Mouse (Mus musculus): ENCODE data around the gene Cadm3. TPM values are rescaled to one million over a fixed set of nuclear protein-coding genes. Genes with fewer than 3 reads are reported as not detected.

Cadm3 gene
- polyA plus RNA-seq (2014; fragmentation: Illumina TruSeq; extraction: RNeasy Lipid Tissue Mini Kit (QIAGEN cat#74804)) = 1.3 TPM

DNA sequence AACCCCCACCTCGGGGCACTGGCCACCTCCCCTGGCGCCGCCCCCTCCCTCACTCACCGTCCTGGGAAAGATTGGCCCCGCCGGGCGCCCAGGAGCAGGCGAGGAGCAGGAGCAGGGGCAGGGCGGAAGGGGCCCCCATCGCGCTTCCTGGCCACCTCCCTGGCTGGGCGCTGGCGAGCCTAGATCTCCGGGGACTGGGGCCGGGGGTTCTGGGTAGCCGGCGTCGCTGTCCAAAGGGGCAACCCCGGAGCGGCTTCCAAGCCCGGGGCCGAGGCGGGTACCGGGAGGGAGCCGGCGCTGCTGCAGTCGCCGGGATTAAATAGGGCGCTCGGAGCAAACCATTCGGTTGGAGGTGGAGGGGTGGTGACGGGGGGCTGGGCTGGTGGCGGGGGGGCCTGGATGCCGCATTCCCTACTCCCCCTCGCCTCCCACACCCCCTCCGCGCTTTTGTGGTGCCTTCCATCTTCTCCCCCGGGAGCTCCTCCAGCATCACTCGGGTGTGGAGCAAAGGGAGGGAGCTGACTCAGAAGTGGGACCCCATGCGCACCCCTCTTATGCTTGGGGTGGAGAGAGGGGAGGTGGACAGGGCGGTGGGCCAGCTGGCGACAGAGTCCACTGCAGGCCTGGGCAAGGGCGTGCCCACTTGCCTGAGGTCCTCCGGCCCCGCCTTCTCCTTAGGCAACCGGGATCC, at the start of gene Cadm3:
Gene Cadm3, minus strand, starts transcription at position 340 of the 691 bp plus-strand sequence.

DNA sequence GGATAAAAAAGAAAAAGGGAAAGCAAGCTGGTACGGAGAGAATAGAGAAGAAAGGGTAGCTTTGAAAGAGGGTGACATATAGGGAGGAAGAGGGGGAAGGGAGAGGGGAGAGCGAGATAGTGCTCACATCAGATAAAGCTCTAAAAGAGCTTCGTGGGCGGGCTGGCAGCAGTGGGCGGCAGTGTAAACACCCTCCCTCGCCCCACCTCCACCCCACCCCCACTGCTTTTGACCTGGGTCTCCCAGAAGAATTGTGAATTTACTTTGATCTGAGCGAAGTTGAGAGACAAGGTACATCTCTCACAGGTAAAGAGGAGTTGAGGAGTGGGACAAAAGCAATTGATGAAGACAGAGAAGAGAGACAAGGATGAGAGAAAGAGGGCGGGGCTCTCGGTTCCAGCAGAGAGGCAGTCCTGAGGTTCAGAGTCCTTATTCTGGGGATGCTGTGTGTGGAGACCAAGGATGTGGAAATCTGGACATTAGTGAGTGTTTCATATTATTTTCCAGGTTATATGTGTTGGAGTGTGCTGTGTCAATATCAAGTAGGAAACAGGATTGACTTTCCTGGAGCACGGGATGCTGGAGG, 17.0 kb downstream of the Cadm3 start, which contains the start of gene Aim2:
Gene Aim2, plus strand, starts transcription at position 508 of the 586 bp plus-strand sequence.

DNA sequence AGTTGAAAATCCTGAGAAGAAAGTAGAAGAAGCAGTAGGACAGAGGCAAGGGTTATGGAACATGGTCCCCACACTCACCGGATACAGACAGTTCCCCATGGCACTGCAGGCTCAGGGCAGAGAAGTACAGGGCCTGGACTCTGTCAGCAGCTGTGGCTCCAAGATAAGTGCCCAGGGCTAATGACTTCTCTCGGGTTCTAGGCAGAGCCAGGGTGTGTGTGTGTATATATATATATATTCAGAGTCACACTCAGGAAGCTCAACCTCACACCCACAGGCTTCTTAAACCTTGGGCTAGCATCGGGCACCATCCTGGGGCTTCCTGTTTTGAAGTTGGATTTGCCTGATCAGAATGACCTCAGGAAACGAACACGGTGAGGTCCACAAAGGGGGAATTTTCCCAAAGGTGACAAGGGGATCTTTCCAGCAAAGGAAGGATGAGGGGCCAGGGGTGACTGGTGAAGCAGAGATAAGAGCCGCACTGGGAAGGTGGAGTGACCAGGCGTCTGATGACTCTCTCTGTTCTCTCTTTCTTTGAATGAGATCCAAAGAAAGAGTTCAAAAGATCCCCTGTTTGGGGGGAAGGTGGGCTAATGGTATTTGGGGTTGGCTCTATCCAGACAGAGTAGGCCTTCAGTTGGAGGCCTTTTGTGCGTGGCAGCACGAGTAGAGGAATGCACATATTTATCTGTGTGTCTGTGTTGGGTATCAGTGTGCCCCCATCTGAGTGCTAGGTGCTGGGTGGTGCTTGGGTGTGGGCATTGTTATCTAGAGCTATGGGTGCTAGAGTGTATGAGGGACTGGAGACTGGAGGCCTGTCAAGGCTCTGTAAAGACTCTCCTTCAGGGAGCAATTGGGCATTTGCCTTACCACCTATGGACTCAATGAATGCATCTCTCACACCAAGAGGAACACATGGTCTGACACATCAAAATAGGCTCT, 33.9 kb downstream of the Cadm3 start, which contains the start of gene Ackr1:
Gene Ackr1, minus strand, starts transcription at position 439 of the 942 bp plus-strand sequence.

Other genes starting within 250 kb of the Cadm3 start
- gene Olfr1408, start 230.3 kb downstream of the Cadm3 start, polyA plus RNA-seq (2014; fragmentation: Illumina TruSeq; extraction: RNeasy Lipid Tissue Mini Kit (QIAGEN cat#74804)) = not detected
- gene Olfr1406, start 177.1 kb downstream of the Cadm3 start, polyA plus RNA-seq (2014; fragmentation: Illumina TruSeq; extraction: RNeasy Lipid Tissue Mini Kit (QIAGEN cat#74804)) = not detected
- not detected for gene Olfr218, start 169.9 kb downstream of the Cadm3 start, polyA plus RNA-seq (2014; fragmentation: Illumina TruSeq; extraction: RNeasy Lipid Tissue Mini Kit (QIAGEN cat#74804))
- not detected for gene Olfr1404, start 155.3 kb downstream of the Cadm3 start, polyA plus RNA-seq (2014; fragmentation: Illumina TruSeq; extraction: RNeasy Lipid Tissue Mini Kit (QIAGEN cat#74804))
- 1.8 TPM for gene Fcer1a, start 140.5 kb downstream of the Cadm3 start, polyA plus RNA-seq (2014; fragmentation: Illumina TruSeq; extraction: RNeasy Lipid Tissue Mini Kit (QIAGEN cat#74804))
- gene Olfr418, start 101.7 kb downstream of the Cadm3 start, polyA plus RNA-seq (2014; fragmentation: Illumina TruSeq; extraction: RNeasy Lipid Tissue Mini Kit (QIAGEN cat#74804)) = not detected
- not detected for gene Mptx2, start 89.9 kb downstream of the Cadm3 start, polyA plus RNA-seq (2014; fragmentation: Illumina TruSeq; extraction: RNeasy Lipid Tissue Mini Kit (QIAGEN cat#74804))
- not detected for gene Ackr1, start 33.9 kb downstream of the Cadm3 start, polyA plus RNA-seq (2014; fragmentation: Illumina TruSeq; extraction: RNeasy Lipid Tissue Mini Kit (QIAGEN cat#74804))
- gene Aim2, start 16.8 kb downstream of the Cadm3 start, polyA plus RNA-seq (2014; fragmentation: Illumina TruSeq; extraction: RNeasy Lipid Tissue Mini Kit (QIAGEN cat#74804)) = 4.2 TPM
- 1.0 TPM for gene Ifi206, start 123.3 kb upstream of the Cadm3 start, polyA plus RNA-seq (2014; fragmentation: Illumina TruSeq; extraction: RNeasy Lipid Tissue Mini Kit (QIAGEN cat#74804))
- not detected for gene Ifi214, start 168.3 kb upstream of the Cadm3 start, polyA plus RNA-seq (2014; fragmentation: Illumina TruSeq; extraction: RNeasy Lipid Tissue Mini Kit (QIAGEN cat#74804))
- 5.9 TPM for gene Ifi213, start 231.6 kb upstream of the Cadm3 start, polyA plus RNA-seq (2014; fragmentation: Illumina TruSeq; extraction: RNeasy Lipid Tissue Mini Kit (QIAGEN cat#74804))